16 mouse cellular contexts compared by ENCODE assay signal in genomic region chr2:163195106-163195833, GRCm38 (mm10). TPM values are rescaled to one million over a fixed set of nuclear protein-coding genes. Genes with fewer than 3 reads are reported as not detected.
DNase-seq lines count a peak whose midpoint lies in the region; ATAC-seq lines count a peak whose summit lies in the region.
"Had no signal": no experiment of that assay in that cellular context is flagged by ENCODE, and none has a peak within 500 bp of the region (broad histone marks: within the 10 kb centered on the region; RNA-seq: fewer than 3 reads in every experiment).

No protein-coding gene starts in this region.

- no peaks in the 10 kb centered on the region for H3K9me3 ChIP-seq in kidney, embryonic 16.5 days (ENCODE audit: low read length)
- H3K9me3 ChIP-seq in forebrain, embryonic 14.5 days (replicated peaks; ENCODE audit: control insufficient read depth, low read length): no peaks in the 10 kb centered on the region
- H3K9me3 ChIP-seq in midbrain, embryonic 13.5 days: no peaks in the 10 kb centered on the region
- H3K9me3 ChIP-seq: stomach, embryonic 15.5 days had no signal

- H3K4me1 ChIP-seq in kidney, embryonic 16.5 days (ENCODE audit: insufficient read depth, low read length): peaks cover 10% of the 10 kb centered on the region; the same call in 1 of the 2 replicates
- H3K4me1 ChIP-seq in forebrain, embryonic 14.5 days (ENCODE audit: control insufficient read depth, insufficient read depth, low read length): peaks cover 28% of the 10 kb centered on the region
- H3K4me1 ChIP-seq in midbrain, embryonic 13.5 days (replicated peaks): peaks cover 45% of the 10 kb centered on the region

- ATAC-seq in kidney, embryonic 16.5 days (ENCODE audit: low FRiP score, low TSS enrichment): 0 out of 2 replicates have a peak, but pooled peaks have one; percentile 11
- ATAC-seq in forebrain, embryonic 14.5 days: peak; percentile 19; the same call in 1 of the 2 replicates
- peak; percentile 61 for ATAC-seq in midbrain, embryonic 13.5 days
- ATAC-seq: inflammation-experienced regulatory T-cells, adult 6 months had no signal

- no peak overlapping the region for H3K4me2 ChIP-seq in kidney, embryonic 16.5 days (replicated peaks; ENCODE audit: low read depth, low read length)
- no peak overlapping the region for H3K4me2 ChIP-seq in forebrain, embryonic 14.5 days (ENCODE audit: low read length)
- H3K4me2 ChIP-seq in midbrain, embryonic 13.5 days (replicated peaks): 0 out of 2 replicates have a peak overlapping the region, but pooled peaks have one; percentile 11
- H3K4me2 ChIP-seq: stomach, embryonic 15.5 days had no signal

- H3K27ac ChIP-seq in kidney, embryonic 16.5 days (ENCODE audit: low read length): no peak overlapping the region
- no peak overlapping the region for H3K27ac ChIP-seq in forebrain, embryonic 14.5 days (ENCODE audit: low read depth, low read length)
- H3K27ac ChIP-seq in midbrain, embryonic 13.5 days: peak overlapping the region; percentile 40
- H3K27ac ChIP-seq: heart, adult 2 months; stomach, embryonic 15.5 days had no signal

- DNase-seq in kidney, adult 9 months: no peak
- peak; percentile 64 for DNase-seq in embryo, embryonic 9.5 days (ENCODE audit: extremely low spot score)
- DNase-seq in forebrain, embryonic 14.5 days (ENCODE audit: low spot score): no peak
- no peak for DNase-seq in urinary bladder, postnatal 4 days (ENCODE audit: low spot score in 2 of 2)
- DNase-seq in right cerebral cortex, postnatal 10 days (ENCODE audit: low spot score in 2 of 2): no peak
- no peak for DNase-seq in cerebellum, postnatal 10 days
- DNase-seq: adrenal gland, adult 8-10 months; cerebellum, adult 2 months; heart, adult 2 months; liver; lung, adult 18-20 months; thymus, postnatal 14 days had no signal

- no peak overlapping the region for H3K9ac ChIP-seq in kidney, embryonic 16.5 days (replicated peaks; ENCODE audit: low read length)
- H3K9ac ChIP-seq in forebrain, embryonic 14.5 days (ENCODE audit: low read length): no peak overlapping the region
- no peak overlapping the region; the same call in 1 of the 2 replicates for H3K9ac ChIP-seq in midbrain, embryonic 13.5 days (replicated peaks)
- H3K9ac ChIP-seq: stomach, embryonic 15.5 days had no signal

- H3K27me3 ChIP-seq in kidney, embryonic 16.5 days (ENCODE audit: insufficient read depth, low read length): peaks cover 4% of the 10 kb centered on the region; the same call in 1 of the 2 replicates
- H3K27me3 ChIP-seq in forebrain, embryonic 14.5 days (replicated peaks; ENCODE audit: control insufficient read depth, insufficient read depth, low read length): no peaks in the 10 kb centered on the region
- H3K27me3 ChIP-seq in midbrain, embryonic 13.5 days: 0 out of 2 replicates have a peak, but pooled peaks cover 16% of the 10 kb centered on the region
- H3K27me3 ChIP-seq: stomach, embryonic 15.5 days had no signal

- no peak overlapping the region for H3K4me3 ChIP-seq in kidney, embryonic 16.5 days (ENCODE audit: low read length)
- no peak overlapping the region for H3K4me3 ChIP-seq in forebrain, embryonic 14.5 days (ENCODE audit: low read depth, low read length)
- H3K4me3 ChIP-seq in midbrain, embryonic 13.5 days (replicated peaks): no peak overlapping the region
- H3K4me3 ChIP-seq: heart, adult 2 months; stomach, embryonic 15.5 days had no signal

- no peaks in the 10 kb centered on the region for H3K36me3 ChIP-seq in kidney, embryonic 16.5 days (ENCODE audit: insufficient read depth, low read length)
- no peaks in the 10 kb centered on the region for H3K36me3 ChIP-seq in forebrain, embryonic 14.5 days (ENCODE audit: control insufficient read depth, insufficient read depth, low read length)
- no peaks in the 10 kb centered on the region for H3K36me3 ChIP-seq in midbrain, embryonic 13.5 days
- H3K36me3 ChIP-seq: stomach, embryonic 15.5 days had no signal

- 39% methylated on average over 6 of the region's 6 CpGs for WGBS in kidney, embryonic 16.5 days
- WGBS in forebrain, embryonic 14.5 days: 14% methylated on average over 6 of the region's 6 CpGs
- WGBS in midbrain, embryonic 13.5 days: 12% methylated on average over 6 of the region's 6 CpGs

RNA-seq across cellular contexts. Expression of gene Tox2, which starts 7.7 kb away (rescaled TPM):
- 1.8 and 2.0 TPM in 2 replicates for polyA plus RNA-seq in kidney, embryonic 16.5 days (2015; fragmentation: Nextera tagmentation; extraction: Ambion mirVana)
- 16.5 and 19.2 TPM in 2 replicates for polyA plus RNA-seq in forebrain, embryonic 14.5 days (2014; fragmentation: Nextera tagmentation; extraction: Ambion mirVana)
- 38.8 and 44.2 TPM in 2 replicates for polyA plus RNA-seq in midbrain, embryonic 13.5 days (2015; fragmentation: Nextera tagmentation; extraction: Ambion mirVana)

Comparison
In these comparisons a context has a peak if more than half of its experiments do, and no peak if none do; other contexts are left out.
1. ATAC-seq: peak in every context shown above with its lines; median percentile 61 in midbrain, embryonic 13.5 days; 19 in forebrain, embryonic 14.5 days; 11 in kidney, embryonic 16.5 days.